Mouse (Mus musculus) heart, embryonic 14.5 days (tissue): ENCODE measurements around the gene Tdrd5. TPM values are rescaled to one million over a fixed set of nuclear protein-coding genes. Genes with fewer than 3 reads are reported as not detected.
"Not testable (repeated sequence)": the region's sequence is repeated elsewhere in the genome, so short reads cannot be mapped to it uniquely, and the experiment has no call there.

Experiments
- ATAC-seq: fragments of 200-750 bp; cut with Nextera tagmentation; 2 replicates; pipeline ENCODE4 v1.8.0; 2017; ENCODE audit warnings: low read depth, moderate TSS enrichment; ENCODE audit not compliant: insufficient number of reproducible peaks, insufficient read depth, low FRiP score
- H3K27ac ChIP-seq, 2 experiments: fragments of 200-500 bp in 1 of 2; fragments of 300-500 bp in 1 of 2; sonication (generic) in 1 of 2; replicated peaks in 1 of 2; 2 replicates each; pipeline ENCODE4 v1.5.1; 2012 to 2014; ENCODE audit warnings: low read depth in 2 of 2, low read length in 2 of 2, control low read depth in 1 of 2, mild to moderate bottlenecking in 1 of 2, mixed read lengths in 1 of 2; ENCODE audit not compliant: control insufficient read depth in 1 of 2, insufficient read depth in 1 of 2
- H3K27me3 ChIP-seq: fragments of 300-500 bp; sonication (generic); 2 replicates; pipeline ENCODE4 v1.6.1; 2014; ENCODE audit warnings: mild to moderate bottlenecking, low read length, control low read depth; ENCODE audit not compliant: control insufficient read depth, insufficient read depth
- H3K36me3 ChIP-seq: fragments of 300-500 bp; sonication (generic); 2 replicates; pipeline ENCODE4 v1.6.1; 2014; ENCODE audit warnings: mild to moderate bottlenecking, control low read depth, low read length, mixed read lengths; ENCODE audit not compliant: control insufficient read depth, insufficient read depth
- H3K4me1 ChIP-seq, 2 experiments: fragments of 200-500 bp in 1 of 2; fragments of 300-500 bp in 1 of 2; sonication (generic) in 1 of 2; 2 replicates each; pipeline ENCODE4 v1.6.1; 2012 to 2014; ENCODE audit warnings: low read length in 2 of 2, control low read depth in 1 of 2, mixed read lengths in 1 of 2; ENCODE audit not compliant: control insufficient read depth in 2 of 2, insufficient read depth in 2 of 2
- H3K4me2 ChIP-seq: fragments of 300-500 bp; sonication (generic); 2 replicates; pipeline ENCODE4 v1.6.1; 2014; ENCODE audit warnings: mild to moderate bottlenecking, low read length
- H3K4me3 ChIP-seq, 2 experiments: fragments of 200-500 bp in 1 of 2; fragments of 300-500 bp in 1 of 2; sonication (generic) in 1 of 2; 2 replicates each; pipeline ENCODE4 v1.5.1; 2012 to 2014; ENCODE audit warnings: low read length in 2 of 2, mild to moderate bottlenecking in 2 of 2, control low read depth in 1 of 2, low read depth in 1 of 2, moderate library complexity in 1 of 2; ENCODE audit not compliant: control insufficient read depth in 1 of 2, insufficient read depth in 1 of 2
- H3K9ac ChIP-seq: fragments of 300-500 bp; sonication (generic); 2 replicates; pipeline ENCODE4 v1.6.1; 2014; ENCODE audit warnings: mild to moderate bottlenecking, low read length
- H3K9me3 ChIP-seq: fragments of 300-500 bp; sonication (generic); 2 replicates; pipeline ENCODE4 v1.6.1; 2016; ENCODE audit warnings: low read length, control low read depth; ENCODE audit not compliant: control insufficient read depth
- WGBS: fragments of 180-500 bp; shearing (Covaris S2); extraction: QIAGEN DNeasy Blood & Tissue Kit; methylation state at CpG from one replicate; pipeline ENCODE4 v1.1.7; 2014; 5-methylcytosine and 5-hydroxymethylcytosine counted together
- polyA plus RNA-seq: library from polyadenylated mRNA; unstranded; fragments of >200 nt; fragmentation: Nextera tagmentation; extraction: Ambion mirVana; gene quantifications from 2 replicates; pipeline ENCODE4 v1.2.1, GENCODE M21; 2014

Gene Tdrd5
- polyA plus RNA-seq, 1 experiment from 2014 or later: 0.08 TPM

- 32% methylated on average over 10 of the region's 10 CpGs for WGBS
- peaks cover 2 to 3% of the 10 kb centered on the region in 2 experiments; a peak in 1 of 4 replicates for H3K4me1 ChIP-seq
- no peak overlapping the region for H3K4me3 ChIP-seq
- no peak overlapping the region for H3K9ac ChIP-seq
- no peak overlapping the region for H3K4me2 ChIP-seq
- H3K9me3 ChIP-seq: no peaks in the 10 kb centered on the region
- no peak for ATAC-seq
- no peak overlapping the region for H3K27ac ChIP-seq
- no peaks in the 10 kb centered on the region for H3K27me3 ChIP-seq
- no peaks in the 10 kb centered on the region for H3K36me3 ChIP-seq
Observed at GRCm38 (mm10) chr1:156284207-156284606, 19.3 kb downstream of the Tdrd5 start.

GRCm38 (mm10) chr1:156280131-156280530 is 23.3 kb downstream of the Tdrd5 start:
- no peak overlapping the region for H3K4me3 ChIP-seq
- H3K9me3 ChIP-seq: no peaks in the 10 kb centered on the region
- H3K27ac ChIP-seq: no peak overlapping the region
- no peaks in the 10 kb centered on the region for H3K27me3 ChIP-seq
- no peak overlapping the region for H3K4me2 ChIP-seq
- WGBS: 81% methylated on average over 7 of the region's 7 CpGs
- H3K9ac ChIP-seq: no peak overlapping the region
- H3K4me1 ChIP-seq: peaks cover 2 to 3% of the 10 kb centered on the region in 2 experiments; a peak in 1 of 4 replicates
- ATAC-seq: no peak
- H3K36me3 ChIP-seq: no peaks in the 10 kb centered on the region

GRCm38 (mm10) chr1:156273647-156274046 is 29.8 kb downstream of the Tdrd5 start:
- Histone ChIP-seq H3K9me3 (no peaks in the 10 kb centered on the region), H3K4me1 (no peaks in the 10 kb centered on the region; a peak in 1 of 4 replicates), H3K27ac (no peak overlapping the region), H3K27me3 (no peaks in the 10 kb centered on the region), H3K4me2 (no peak overlapping the region), H3K9ac (no peak overlapping the region), H3K4me3 (no peak overlapping the region), H3K36me3 (no peaks in the 10 kb centered on the region)
- 57% methylated on average over 7 of the region's 7 CpGs for WGBS
- ATAC-seq: no peak

- Histone ChIP-seq H3K36me3 (no peaks in the 10 kb centered on the region), H3K27ac (no peak overlapping the region), H3K27me3 (no peaks in the 10 kb centered on the region), H3K9me3 (no peaks in the 10 kb centered on the region), H3K4me1 (no peaks in the 10 kb centered on the region; a peak in 1 of 4 replicates), H3K4me3 (no peak overlapping the region), H3K9ac (no peak overlapping the region), H3K4me2 (no peak overlapping the region)
- WGBS: 57% methylated on average over 5 of the region's 5 CpGs
- no peak for ATAC-seq
Observed at GRCm38 (mm10) chr1:156271654-156272053, 31.8 kb downstream of the Tdrd5 start.

GRCm38 (mm10) chr1:156270471-156270870 is 33.0 kb downstream of the Tdrd5 start:
- WGBS: 67% methylated on average over 9 of the region's 9 CpGs
- Histone ChIP-seq H3K4me1 (no peaks in the 10 kb centered on the region; a peak in 1 of 4 replicates), H3K9me3 (no peaks in the 10 kb centered on the region), H3K9ac (no peak overlapping the region), H3K4me2 (no peak overlapping the region), H3K4me3 (no peak overlapping the region), H3K27me3 (no peaks in the 10 kb centered on the region), H3K36me3 (no peaks in the 10 kb centered on the region), H3K27ac (no peak overlapping the region)
- ATAC-seq: no peak

- not testable (repeated sequence) for H3K27ac ChIP-seq, H3K4me3 ChIP-seq, H3K4me2 ChIP-seq, H3K9ac ChIP-seq, H3K9me3 ChIP-seq, ATAC-seq, H3K27me3 ChIP-seq, H3K4me1 ChIP-seq, H3K36me3 ChIP-seq
- WGBS: 45% methylated on average over 3 of the region's 3 CpGs
Observed at GRCm38 (mm10) chr1:156268546-156268945, 34.9 kb downstream of the Tdrd5 start.

- H3K27me3 ChIP-seq: no peaks in the 10 kb centered on the region
- ATAC-seq: no peak
- no peak overlapping the region for H3K4me3 ChIP-seq
- 84% methylated on average over 8 of the region's 8 CpGs for WGBS
- no peaks in the 10 kb centered on the region for H3K9me3 ChIP-seq
- H3K27ac ChIP-seq: no peak overlapping the region
- no peak overlapping the region for H3K4me2 ChIP-seq
- H3K36me3 ChIP-seq: no peaks in the 10 kb centered on the region
- no peak overlapping the region for H3K9ac ChIP-seq
- H3K4me1 ChIP-seq: no peaks in the 10 kb centered on the region
Observed at GRCm38 (mm10) chr1:156263946-156264345, 39.5 kb downstream of the Tdrd5 start.

- Histone ChIP-seq H3K27me3 (no peaks in the 10 kb centered on the region), H3K4me2 (no peak overlapping the region), H3K4me1 (no peaks in the 10 kb centered on the region), H3K36me3 (no peaks in the 10 kb centered on the region), H3K4me3 (no peak overlapping the region), H3K9ac (no peak overlapping the region), H3K9me3 (no peaks in the 10 kb centered on the region), H3K27ac (no peak overlapping the region)
- WGBS: 44% methylated on average over 2 of the region's 2 CpGs
- no peak for ATAC-seq
Observed at GRCm38 (mm10) chr1:156263352-156263751, 40.1 kb downstream of the Tdrd5 start.
